Mouse (Mus musculus) common myeloid progenitor, adult 5-6 weeks (primary cell): ENCODE data around the gene Card11. TPM values are rescaled to one million over a fixed set of nuclear protein-coding genes. Genes with fewer than 3 reads are reported as not detected.

ENCODE experiments used
- ATAC-seq: replicated peaks from 2 replicates; pipeline ENCODE4 v1.8.0; 2016; ENCODE audit warnings: low read depth, mild to moderate bottlenecking, moderate TSS enrichment, inconsistent platforms; ENCODE audit not compliant: poor library complexity, severe bottlenecking
- total RNA-seq: library from RNA; stranded (forward); fragments of 200-1000, 187-1606 nt; gene quantifications from 2 replicates; pipeline ENCODE4 v1.2.3, GENCODE M21; 2017

The Card11 gene
- total RNA-seq, 1 experiment from 2014 or later, result 1.4 TPM

- ATAC-seq, result no peak
These were observed 65.6 kb downstream of the Card11 start for GRCm38 (mm10) chr5:140934639-140935315.

GRCm38 (mm10) chr5:140931523-140932229 lies 68.7 kb downstream of the Card11 start:
- no peak for ATAC-seq

GRCm38 (mm10) chr5:140918519-140918918 lies 81.9 kb downstream of the Card11 start:
- no peak for ATAC-seq

- ATAC-seq, result no peak
These were observed 82.6 kb downstream of the Card11 start for GRCm38 (mm10) chr5:140917807-140918206.

- no peak for ATAC-seq
These were observed 89.5 kb downstream of the Card11 start for GRCm38 (mm10) chr5:140910841-140911240.

GRCm38 (mm10) chr5:140900866-140901265 lies 99.5 kb downstream of the Card11 start:
- ATAC-seq, result no peak

GRCm38 (mm10) chr5:140891080-140891479 lies 109.3 kb downstream of the Card11 start:
- no peak for ATAC-seq

- ATAC-seq, result 0 out of 2 replicates have a peak, but pooled peaks have one; percentile 27
These were observed 110.3 kb downstream of the Card11 start for GRCm38 (mm10) chr5:140890050-140890449.

- ATAC-seq, result peak; percentile 92
These were observed 110.8 kb downstream of the Card11 start for GRCm38 (mm10) chr5:140889539-140889938.

GRCm38 (mm10) chr5:140887871-140888270 lies 112.5 kb downstream of the Card11 start:
- no peak for ATAC-seq

GRCm38 (mm10) chr5:140884966-140885365 lies 115.4 kb downstream of the Card11 start:
- no peak for ATAC-seq

- no peak for ATAC-seq
These were observed 118.0 kb downstream of the Card11 start for GRCm38 (mm10) chr5:140882391-140882790.

GRCm38 (mm10) chr5:140880151-140880550 lies 120.2 kb downstream of the Card11 start:
- no peak for ATAC-seq

GRCm38 (mm10) chr5:140878644-140879043 lies 121.7 kb downstream of the Card11 start:
- ATAC-seq, result no peak

GRCm38 (mm10) chr5:140873736-140874307 lies 126.6 kb downstream of the Card11 start:
- ATAC-seq, result peak; percentile 63

- ATAC-seq, result peak; percentile 23; the same call in 1 of the 2 replicates
These were observed 127.3 kb downstream of the Card11 start for GRCm38 (mm10) chr5:140873039-140873551.

GRCm38 (mm10) chr5:140872532-140873038 lies 127.8 kb downstream of the Card11 start:
- ATAC-seq, result peak; percentile 83

GRCm38 (mm10) chr5:140871241-140871640 lies 129.1 kb downstream of the Card11 start:
- no peak for ATAC-seq

GRCm38 (mm10) chr5:140869034-140869433 lies 131.3 kb downstream of the Card11 start:
- peak; percentile 45 for ATAC-seq

- ATAC-seq, result no peak
These were observed 140.7 kb downstream of the Card11 start for GRCm38 (mm10) chr5:140859730-140860129.

- peak; percentile 92 for ATAC-seq
These were observed 142.0 kb downstream of the Card11 start for GRCm38 (mm10) chr5:140858335-140858734.
